Mouse (Mus musculus): Measurements from ENCODE around the gene Lmcd1.

Lmcd1 gene

GRCm38 (mm10) chr6:112287671-112288070 is 14.1 kb downstream of the Lmcd1 start:
- no peak for DNase-seq (ENCODE audit: low read depth, low spot score)

- DNase-seq (ENCODE audit: low read depth, low spot score): no peak
Measured at GRCm38 (mm10) chr6:112288271-112288670, 14.7 kb downstream of the Lmcd1 start.

GRCm38 (mm10) chr6:112291146-112291545 is 17.6 kb downstream of the Lmcd1 start:
- no peak for DNase-seq (ENCODE audit: low read depth, low spot score)

DNA sequence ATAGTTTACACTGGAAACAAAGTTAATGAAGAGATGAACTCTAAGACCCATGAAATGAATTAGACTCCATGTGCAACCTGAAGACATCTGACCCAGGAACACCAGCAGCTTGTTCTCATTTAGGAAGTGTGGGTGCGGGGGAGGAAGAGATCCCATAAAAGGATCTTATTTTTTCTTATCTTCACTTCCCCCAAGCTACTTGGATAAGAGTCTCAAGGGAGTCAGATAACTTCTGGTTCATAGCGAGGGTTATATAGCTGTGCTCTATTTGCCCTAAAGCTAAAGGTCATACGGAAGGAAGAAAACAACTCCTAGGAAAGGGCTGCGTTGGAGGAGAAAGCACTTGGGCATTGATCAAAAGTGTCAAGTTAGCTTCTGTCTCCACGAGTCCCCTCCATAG is 19.8 kb downstream of the Lmcd1 start:
- DNase-seq (ENCODE audit: low read depth, low spot score): no peak

DNA sequence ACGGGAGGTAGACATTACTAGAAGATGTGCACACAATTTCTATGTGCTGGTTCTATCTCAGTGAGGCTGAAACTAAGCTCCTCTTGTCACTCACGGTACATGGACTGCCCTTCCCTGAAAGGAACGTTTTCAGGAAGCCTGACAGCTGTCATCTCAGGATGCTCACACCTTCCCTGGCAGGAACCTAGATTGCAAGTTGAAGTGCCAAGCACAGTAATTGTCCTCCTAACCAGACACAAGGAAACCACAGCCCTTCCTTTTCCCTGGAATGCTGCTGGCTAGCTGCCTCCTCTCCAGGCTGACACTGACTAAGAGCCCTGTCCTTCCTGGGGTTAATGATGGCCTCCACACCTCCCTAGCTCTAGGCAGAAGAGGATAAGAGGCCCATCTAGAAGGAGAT is 21.7 kb downstream of the Lmcd1 start:
- no peak for DNase-seq (ENCODE audit: low read depth, low spot score)

DNA sequence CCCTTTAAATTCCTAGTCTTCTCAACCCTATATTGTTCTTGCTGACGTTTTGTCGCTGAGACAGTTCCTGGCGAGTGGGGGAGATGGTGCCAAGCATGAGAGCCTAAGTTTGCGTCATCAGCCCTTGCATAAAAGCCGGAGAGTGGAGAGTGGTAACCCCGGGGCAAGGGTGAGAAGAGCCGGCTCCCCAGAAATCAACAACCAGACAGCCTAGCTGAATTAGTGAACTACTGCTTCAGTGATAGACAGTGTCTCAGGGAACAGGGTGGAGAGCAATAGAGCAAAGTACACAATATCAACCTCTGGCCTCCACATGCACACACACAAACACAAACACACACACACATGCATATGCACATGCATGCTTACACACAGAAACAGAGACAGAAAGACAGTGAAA is 26.6 kb downstream of the Lmcd1 start:
- no peak for DNase-seq (ENCODE audit: low read depth, low spot score)

DNA sequence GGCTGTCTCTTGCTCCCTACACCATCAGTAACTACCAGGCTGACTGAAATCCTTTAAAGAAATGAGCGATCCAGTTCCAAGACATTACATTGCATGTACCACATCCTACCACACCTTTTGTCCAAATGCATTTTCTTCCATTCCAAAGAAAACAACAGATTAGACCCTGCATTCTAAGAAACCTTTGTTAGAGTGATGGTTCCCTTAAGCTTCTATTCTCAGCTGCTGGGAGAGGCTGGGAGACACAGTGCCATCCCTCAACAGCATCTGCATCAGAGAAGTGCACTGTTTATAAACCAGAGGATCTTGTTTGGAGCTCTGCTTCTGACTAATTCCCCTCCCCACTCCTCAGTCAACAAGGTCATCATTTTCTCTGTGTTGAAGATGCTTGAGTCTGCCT is 27.1 kb downstream of the Lmcd1 start:
- no peak for DNase-seq (ENCODE audit: low read depth, low spot score)

DNA sequence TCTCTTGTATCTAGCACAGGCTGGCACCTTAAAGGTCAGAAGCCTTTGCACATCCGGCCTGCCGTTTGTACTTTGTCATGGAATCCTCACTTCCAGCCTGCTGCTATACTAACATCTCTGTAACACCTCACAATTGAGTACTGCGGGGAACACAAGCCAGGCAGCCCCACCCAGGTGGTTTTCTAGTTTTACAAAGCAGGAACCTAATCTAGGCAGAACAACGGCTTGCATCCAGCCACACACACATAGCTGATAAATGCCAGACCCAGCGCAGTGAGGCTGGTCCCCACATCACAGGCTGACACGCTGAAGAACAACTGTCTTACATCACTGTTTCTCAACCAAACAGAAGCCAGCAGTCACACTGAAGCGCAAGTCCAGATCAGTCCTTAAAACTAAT is 28.7 kb downstream of the Lmcd1 start:
- no peak for DNase-seq (ENCODE audit: low read depth, low spot score)

DNA sequence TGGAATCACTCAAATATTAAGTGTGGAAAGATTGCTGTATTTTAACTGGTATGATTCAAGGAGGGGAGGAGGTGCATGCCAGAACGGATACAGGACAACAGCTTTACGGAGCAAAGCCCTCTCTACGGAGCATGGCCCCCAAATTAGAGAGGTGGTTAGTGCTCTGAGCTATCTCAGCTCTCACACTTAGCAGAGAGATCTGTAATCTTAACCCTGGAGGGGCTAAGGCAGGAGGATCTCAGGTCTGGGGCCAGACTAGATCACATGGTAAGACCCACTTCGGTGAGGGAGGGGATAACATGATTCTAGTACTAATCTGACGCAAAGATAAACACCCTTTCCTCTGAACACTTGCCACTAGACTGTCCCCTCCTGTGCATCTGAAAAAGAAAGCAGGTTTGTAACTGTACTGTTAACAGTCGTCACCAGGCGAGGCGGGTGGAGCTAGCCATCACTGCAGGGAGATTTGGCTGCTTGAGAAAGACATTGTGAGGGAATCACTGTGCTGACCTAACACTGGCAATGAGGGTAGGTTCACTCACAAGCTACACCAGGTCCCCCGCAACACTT is 29.3 kb downstream of the Lmcd1 start:
- no peak for DNase-seq (ENCODE audit: low read depth, low spot score)

DNA sequence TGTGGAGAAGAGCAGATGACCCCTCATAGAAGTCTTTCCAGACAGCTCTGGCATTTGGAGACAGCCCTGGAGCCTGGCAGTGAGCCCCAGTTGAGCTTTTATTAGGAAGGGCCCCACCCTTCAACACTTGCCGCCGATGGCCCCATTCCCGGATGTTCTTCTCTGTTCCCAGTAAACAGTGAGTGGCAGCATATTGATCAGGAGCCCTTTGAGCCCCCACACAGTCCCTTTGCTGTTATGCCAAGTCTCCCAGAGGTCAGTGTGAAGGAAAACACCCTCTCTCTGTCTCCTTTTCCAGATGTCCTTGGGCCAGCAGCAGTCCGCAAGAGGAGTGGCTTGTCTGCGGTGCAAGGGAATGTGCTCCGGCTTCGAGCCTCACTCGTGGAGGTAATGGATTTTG is 31.2 kb downstream of the Lmcd1 start:
- no peak for DNase-seq (ENCODE audit: low read depth, low spot score)

GRCm38 (mm10) chr6:112309330-112309938 is 35.9 kb downstream of the Lmcd1 start:
- no peak for DNase-seq (ENCODE audit: low read depth, low spot score)

- no peak for DNase-seq (ENCODE audit: low read depth, low spot score)
Measured at GRCm38 (mm10) chr6:112311385-112311784, 37.8 kb downstream of the Lmcd1 start.

- no peak for DNase-seq (ENCODE audit: low read depth, low spot score)
Measured at GRCm38 (mm10) chr6:112319449-112319848, 45.9 kb downstream of the Lmcd1 start.

DNA sequence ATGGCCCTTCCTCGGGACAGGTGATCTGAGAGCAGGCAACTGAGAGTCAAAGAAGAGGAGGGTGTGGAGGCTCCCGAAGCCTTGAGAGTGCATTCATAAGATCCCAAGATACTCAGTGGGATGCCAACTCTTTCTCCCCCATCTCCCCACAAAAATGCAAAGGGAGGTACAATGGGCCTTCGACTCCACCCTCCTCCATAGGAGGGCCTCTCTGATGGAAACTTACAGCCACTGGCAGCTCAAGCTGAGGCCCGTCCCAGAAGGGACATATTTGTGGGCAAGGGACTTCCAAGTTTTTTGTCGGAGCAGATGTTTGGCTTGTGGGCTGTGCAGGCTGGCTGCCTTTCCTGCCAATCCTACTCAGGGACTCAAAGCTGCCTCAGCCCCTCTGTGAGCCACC is 47.1 kb downstream of the Lmcd1 start:
- no peak for DNase-seq (ENCODE audit: low read depth, low spot score)

GRCm38 (mm10) chr6:112322916-112323315 is 49.4 kb downstream of the Lmcd1 start:
- no peak for DNase-seq (ENCODE audit: low read depth, low spot score)

- no peak for DNase-seq (ENCODE audit: low read depth, low spot score)
Measured at GRCm38 (mm10) chr6:112325213-112325612, 51.7 kb downstream of the Lmcd1 start.

DNA sequence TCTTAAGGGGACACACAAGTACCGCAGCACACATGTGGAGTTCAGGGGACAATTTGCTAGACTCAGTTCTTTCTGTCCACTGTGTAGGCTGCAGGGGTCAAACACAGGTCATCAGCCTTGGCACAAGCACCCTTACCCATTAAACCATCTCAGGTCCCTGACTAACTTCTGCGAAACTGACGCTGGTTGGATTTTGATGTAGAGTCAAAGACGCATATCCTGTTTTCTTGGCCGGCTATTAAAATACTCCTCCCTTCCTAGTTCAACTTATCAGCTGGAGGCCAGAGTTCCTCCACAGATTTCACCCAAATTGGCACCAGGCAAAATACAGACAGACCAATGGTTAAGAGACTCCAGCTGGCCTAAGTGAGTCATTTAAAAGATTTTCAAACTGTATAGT is 54.2 kb downstream of the Lmcd1 start:
- no peak for DNase-seq (ENCODE audit: low read depth, low spot score)

DNA sequence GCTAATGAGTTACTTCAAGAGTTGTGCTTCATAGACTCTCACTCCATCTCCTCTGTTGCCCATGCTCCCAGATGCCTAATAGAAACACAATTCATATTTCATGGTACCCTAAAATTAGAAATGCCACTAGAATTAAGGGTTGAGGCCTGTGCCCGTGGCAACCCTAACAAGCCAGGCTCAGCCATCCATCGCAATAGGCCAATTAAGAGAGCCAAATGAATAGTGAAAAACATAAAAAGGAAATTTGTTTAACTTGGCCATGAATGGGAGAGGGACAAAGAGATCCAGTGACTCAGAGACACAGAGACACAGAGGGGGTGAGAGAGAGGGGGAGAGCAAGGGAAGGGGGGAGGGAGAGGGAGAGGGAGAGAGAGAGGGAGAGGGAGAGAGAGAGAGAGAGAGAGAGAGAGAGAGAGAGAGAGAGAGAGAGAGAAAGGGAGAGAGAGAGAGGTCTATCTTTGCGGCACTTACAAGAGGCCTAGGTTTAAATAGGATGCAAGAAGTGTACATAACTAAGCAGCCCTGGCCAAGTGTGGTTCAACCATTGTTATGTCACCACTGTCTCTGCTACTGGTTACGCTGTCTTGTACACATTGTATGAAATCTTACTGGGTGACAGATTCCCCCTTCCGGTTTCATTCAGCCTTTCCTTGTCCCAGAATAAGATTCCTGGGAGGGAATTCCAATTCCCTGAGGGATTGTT is 57.1 kb downstream of the Lmcd1 start:
- no peak for DNase-seq (ENCODE audit: low read depth, low spot score)

GRCm38 (mm10) chr6:112331223-112331598 is 57.7 kb downstream of the Lmcd1 start:
- no peak for DNase-seq (ENCODE audit: low read depth, low spot score)

- DNase-seq (ENCODE audit: low read depth, low spot score): no peak
Measured at GRCm38 (mm10) chr6:112333930-112334329, 60.4 kb downstream of the Lmcd1 start.

- no peak for DNase-seq (ENCODE audit: low read depth, low spot score)
Measured at GRCm38 (mm10) chr6:112337667-112338066, 64.1 kb downstream of the Lmcd1 start.

GRCm38 (mm10) chr6:112339016-112339415 is 65.5 kb downstream of the Lmcd1 start:
- DNase-seq (ENCODE audit: low read depth, low spot score): no peak

- DNase-seq (ENCODE audit: low read depth, low spot score): no peak
Measured at GRCm38 (mm10) chr6:112350452-112350851, 76.9 kb downstream of the Lmcd1 start.
